Mouse (Mus musculus): ENCODE measurements around the gene Tns1. TPM values are rescaled to one million over a fixed set of nuclear protein-coding genes. Genes with fewer than 3 reads are reported as not detected.

The Tns1 gene
- total and polyA plus RNA-seq, 3 experiments: 365 to 748 (median 629) TPM

GRCm38 (mm10) chr1:73919909-73920308 is 204.3 kb downstream of the Tns1 start:
- Histone ChIP-seq H3K36me3 (ENCODE audit: control insufficient read depth, insufficient read depth, low read length) (peaks cover 85% of the 10 kb centered on the region), H3K79me2 (replicated peaks; ENCODE audit: control insufficient read depth, insufficient read depth, low read length) (no peaks in the 10 kb centered on the region), H3K9ac (ENCODE audit: low read depth, low read length) (no peak overlapping the region), H3K4me1 (ENCODE audit: control insufficient read depth, insufficient read depth, low read length) (peaks cover 39% of the 10 kb centered on the region), H3K27ac (peak overlapping the region; percentile 56), H3K27me3 (ENCODE audit: control insufficient read depth, insufficient read depth, low read length) (no peaks in the 10 kb centered on the region), H3K4me3 (no peak overlapping the region)
- DNase-seq: peak; percentile 7 to 17
- intact Hi-C loops (cut with DNase I): loop anchor here (2.0 to 5.0 kb wide), 2 partner anchors 15 to 157 kb away; no protein-coding TSS in a partner anchor
- TF ChIP-seq POLR2A (IDR thresholded peaks at IDR 0.05; ENCODE audit: insufficient read depth, low read depth, low read length): 0 out of 2 replicates have a peak, but pooled peaks have one; percentile 25
- TF ChIP-seq CTCF (IDR thresholded peaks at IDR 0.05): no peak
- no peak for TF ChIP-seq EP300 (IDR thresholded peaks at IDR 0.05; ENCODE audit: insufficient read depth, low read depth, low read length)
- 58% methylated on average over 3 of the region's 3 CpGs for WGBS

GRCm38 (mm10) chr1:73918001-73918400 is 206.2 kb downstream of the Tns1 start:
- 74% methylated on average over 11 of the region's 11 CpGs for WGBS
- intact Hi-C loops (cut with DNase I): loop anchor here (2.0 kb wide), 1 partner anchor 17 kb away; no protein-coding TSS in a partner anchor
- DNase-seq: peak; percentile 3 to 16
- TF ChIP-seq EP300 (IDR thresholded peaks at IDR 0.05; ENCODE audit: insufficient read depth, low read depth, low read length) (no peak), CTCF (IDR thresholded peaks at IDR 0.05) (no peak), POLR2A (IDR thresholded peaks at IDR 0.05; ENCODE audit: insufficient read depth, low read depth, low read length) (no peak)
- Histone ChIP-seq H3K27me3 (ENCODE audit: control insufficient read depth, insufficient read depth, low read length) (no peaks in the 10 kb centered on the region), H3K27ac (no peak overlapping the region), H3K36me3 (ENCODE audit: control insufficient read depth, insufficient read depth, low read length) (peaks cover 76% of the 10 kb centered on the region), H3K79me2 (replicated peaks; ENCODE audit: control insufficient read depth, insufficient read depth, low read length) (no peaks in the 10 kb centered on the region), H3K4me1 (ENCODE audit: control insufficient read depth, insufficient read depth, low read length) (peaks cover 36% of the 10 kb centered on the region), H3K4me3 (no peak overlapping the region), H3K9ac (ENCODE audit: low read depth, low read length) (no peak overlapping the region)

- no peak overlapping the region for H3K4me3 ChIP-seq
- 68% methylated on average over 1 of the region's 1 CpGs for WGBS
- peak overlapping the region; percentile 65 for H3K27ac ChIP-seq
- TF ChIP-seq POLR2A (IDR thresholded peaks at IDR 0.05; ENCODE audit: insufficient read depth, low read depth, low read length) (no peak), EP300 (IDR thresholded peaks at IDR 0.05; ENCODE audit: insufficient read depth, low read depth, low read length) (no peak), CTCF (IDR thresholded peaks at IDR 0.05) (no peak)
- no peak overlapping the region for H3K9ac ChIP-seq (ENCODE audit: low read depth, low read length)
- DNase-seq: peak; percentile 2 to 20
- H3K4me1 ChIP-seq (ENCODE audit: control insufficient read depth, insufficient read depth, low read length): peaks cover 30% of the 10 kb centered on the region
- H3K27me3 ChIP-seq (ENCODE audit: control insufficient read depth, insufficient read depth, low read length): no peaks in the 10 kb centered on the region
- H3K79me2 ChIP-seq (replicated peaks; ENCODE audit: control insufficient read depth, insufficient read depth, low read length): no peaks in the 10 kb centered on the region
- H3K36me3 ChIP-seq (ENCODE audit: control insufficient read depth, insufficient read depth, low read length): peaks cover 61% of the 10 kb centered on the region
- intact Hi-C loops (cut with DNase I): loop anchor here (2.0 kb wide), 1 partner anchor 63 kb away; no protein-coding TSS in a partner anchor
Measured at GRCm38 (mm10) chr1:73916298-73916697, 208.0 kb downstream of the Tns1 start.

- intact Hi-C loops (cut with DNase I): loop anchor here (2.0 kb wide), 1 partner anchor 63 kb away; no protein-coding TSS in a partner anchor
- DNase-seq: peak; percentile 42 to 64
- Histone ChIP-seq H3K79me2 (replicated peaks; ENCODE audit: control insufficient read depth, insufficient read depth, low read length) (no peaks in the 10 kb centered on the region), H3K36me3 (ENCODE audit: control insufficient read depth, insufficient read depth, low read length) (peaks cover 53% of the 10 kb centered on the region), H3K4me3 (no peak overlapping the region), H3K27ac (peak overlapping the region; percentile 69), H3K9ac (ENCODE audit: low read depth, low read length) (peak overlapping the region; percentile 45; the same call in 1 of the 2 replicates), H3K27me3 (ENCODE audit: control insufficient read depth, insufficient read depth, low read length) (no peaks in the 10 kb centered on the region), H3K4me1 (ENCODE audit: control insufficient read depth, insufficient read depth, low read length) (peaks cover 29% of the 10 kb centered on the region)
- TF ChIP-seq CTCF (IDR thresholded peaks at IDR 0.05) (no peak), POLR2A (IDR thresholded peaks at IDR 0.05; ENCODE audit: insufficient read depth, low read depth, low read length) (no peak), EP300 (IDR thresholded peaks at IDR 0.05; ENCODE audit: insufficient read depth, low read depth, low read length) (peak; percentile 83; the same call in 1 of the 2 replicates)
- WGBS: 32% methylated on average over 8 of the region's 8 CpGs
Measured at GRCm38 (mm10) chr1:73915218-73916070, 208.8 kb downstream of the Tns1 start.

GRCm38 (mm10) chr1:73914076-73914475 is 210.2 kb downstream of the Tns1 start:
- Histone ChIP-seq H3K36me3 (ENCODE audit: control insufficient read depth, insufficient read depth, low read length) (peaks cover 40% of the 10 kb centered on the region), H3K27me3 (ENCODE audit: control insufficient read depth, insufficient read depth, low read length) (no peaks in the 10 kb centered on the region), H3K27ac (peak overlapping the region; percentile 69), H3K4me3 (no peak overlapping the region), H3K4me1 (ENCODE audit: control insufficient read depth, insufficient read depth, low read length) (peaks cover 28% of the 10 kb centered on the region), H3K79me2 (replicated peaks; ENCODE audit: control insufficient read depth, insufficient read depth, low read length) (no peaks in the 10 kb centered on the region), H3K9ac (ENCODE audit: low read depth, low read length) (peak overlapping the region; percentile 23)
- TF ChIP-seq EP300 (IDR thresholded peaks at IDR 0.05; ENCODE audit: insufficient read depth, low read depth, low read length) (no peak), CTCF (IDR thresholded peaks at IDR 0.05) (no peak), POLR2A (IDR thresholded peaks at IDR 0.05; ENCODE audit: insufficient read depth, low read depth, low read length) (no peak)
- intact Hi-C loops (cut with DNase I): no loop called here
- peak; percentile 25 to 33 for DNase-seq
- WGBS: 39% methylated on average over 9 of the region's 9 CpGs

Data from heart, adult 2 months (tissue).